Mouse (Mus musculus) G1E (cell line): ENCODE measurements around the gene Gpr3.

Source experiments
- CTCF ChIP-seq: IDR thresholded peaks from 2 replicates; pipeline ENCODE4 v1.5.1; 2012; ENCODE audit warnings: low read depth, low read length, inconsistent platforms, mixed read lengths
- GATA1 ChIP-seq: IDR thresholded peaks from 2 replicates; pipeline ENCODE4 v1.6.1; 2012; ENCODE audit warnings: borderline replicate concordance, low read length, inconsistent platforms, mixed read lengths
- TAL1 ChIP-seq: conservative IDR thresholded peaks from 2 replicates; pipeline ENCODE4 v1.6.1; 2012; ENCODE audit warnings: low read depth, low read length, inconsistent platforms, mixed read lengths

GRCm38 (mm10) chr4:133212562-133213267 is 379 bp upstream of the Gpr3 start:
- no peak for TF ChIP-seq CTCF
- no peak for TF ChIP-seq TAL1
- no peak for TF ChIP-seq GATA1
